Mouse (Mus musculus): ENCODE measurements around the gene Zfp941. TPM values are rescaled to one million over a fixed set of nuclear protein-coding genes. Genes with fewer than 3 reads are reported as not detected.

Gene Zfp941
- total and polyA plus RNA-seq, 2 experiments from 2014 or later = 0.11 to 0.45 TPM

DNA sequence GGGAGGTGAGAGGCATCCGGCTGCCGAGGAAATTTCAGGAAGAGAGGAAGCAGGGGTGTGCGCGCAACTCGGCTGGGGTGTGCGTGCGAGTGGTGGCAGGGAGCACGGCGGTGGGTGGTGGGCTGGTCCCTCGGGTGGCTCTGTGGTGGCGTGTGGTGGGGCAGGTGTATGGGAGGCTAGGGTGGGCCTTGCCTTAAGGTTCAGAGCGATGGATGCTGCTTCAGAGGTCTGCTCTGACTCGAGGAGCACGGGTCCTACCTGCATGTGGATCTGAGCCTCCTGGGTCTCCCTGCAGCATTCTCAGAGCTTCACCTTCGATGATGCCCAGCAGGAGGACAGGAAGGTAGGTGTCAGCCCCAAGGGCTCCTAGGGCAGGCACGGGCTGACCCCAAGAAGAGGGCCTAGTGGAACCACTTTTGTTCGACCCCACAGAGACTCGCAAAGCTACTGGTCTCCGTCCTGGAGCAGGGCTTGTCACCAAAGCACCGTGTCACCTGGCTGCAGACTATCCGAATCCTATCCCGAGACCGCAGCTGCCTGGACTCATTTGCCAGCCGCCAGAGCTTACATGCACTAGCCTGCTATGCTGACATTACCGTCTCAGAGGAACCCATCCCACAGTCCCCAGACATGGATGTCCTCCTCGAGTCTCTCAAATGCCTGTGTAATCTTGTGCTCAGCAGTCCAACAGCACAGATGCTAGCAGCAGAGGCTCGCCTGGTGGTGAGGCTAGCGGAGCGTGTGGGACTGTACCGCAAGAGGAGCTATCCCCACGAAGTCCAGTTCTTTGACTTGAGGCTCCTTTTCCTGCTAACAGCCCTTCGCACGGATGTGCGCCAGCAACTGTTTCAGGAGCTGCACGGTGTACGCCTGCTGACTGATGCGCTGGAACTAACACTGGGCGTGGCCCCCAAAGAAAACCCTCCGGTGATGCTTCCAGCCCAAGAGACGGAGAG is 35.9 kb upstream of the Zfp941 start, which contains the start of gene Bet1l:
Gene Bet1l (minus strand): TSS at position 28 of the 956 bp plus-strand sequence.
- H3K27me3 ChIP-seq (ENCODE audit: control insufficient read depth, insufficient read depth, low read length) = no peaks in the 10 kb centered on the region
- DNase-seq (ENCODE audit: low spot score) = no peak

DNA sequence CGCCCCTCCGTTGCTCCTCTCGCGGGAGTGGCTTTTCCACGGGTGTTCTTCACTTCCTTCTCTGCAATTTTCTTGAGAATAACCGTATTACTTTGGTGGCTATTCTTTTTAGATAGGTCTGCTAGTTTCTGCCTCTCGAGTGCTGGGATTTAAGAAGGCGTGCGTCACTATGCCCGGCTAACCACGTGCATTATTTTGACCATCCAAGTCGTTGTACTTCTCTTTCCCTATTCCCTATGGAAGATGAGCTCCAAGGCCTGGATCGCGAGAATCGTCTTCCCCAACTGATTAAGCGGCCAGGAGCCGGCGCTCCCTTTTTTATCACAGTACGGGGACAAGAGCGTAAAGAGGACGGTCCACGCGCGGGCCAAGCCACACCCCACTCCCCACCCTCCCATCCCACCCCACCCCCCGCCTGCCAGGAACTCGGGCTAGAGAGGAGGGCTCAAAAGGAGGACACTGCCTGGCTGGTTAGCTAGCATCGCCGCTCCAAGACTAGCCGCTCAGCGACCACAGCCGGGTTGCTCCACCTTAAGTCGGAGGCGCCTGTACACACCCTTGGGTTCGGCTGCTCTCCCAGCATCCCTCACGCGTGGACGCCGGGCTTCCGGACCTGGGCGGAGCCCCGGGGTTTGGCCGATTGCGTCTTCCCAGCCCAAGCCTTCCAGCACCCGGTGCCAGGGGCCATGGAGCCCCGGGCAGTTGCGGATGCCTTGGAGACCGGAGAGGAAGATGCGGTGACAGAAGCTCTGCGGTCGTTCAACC is 35.0 kb upstream of the Zfp941 start, which contains the start of gene Ric8a:
Gene Ric8a (plus strand): TSS at position 173 of the 765 bp plus-strand sequence.
- H3K4me2 ChIP-seq (ENCODE audit: low read depth, low read length) = peak within 1 kb of the TSS; percentile 80
- H3K9me3 ChIP-seq (replicated peaks; ENCODE audit: control insufficient read depth, low read length) = no peaks in the 10 kb centered on the region
- H3K27me3 ChIP-seq (ENCODE audit: control insufficient read depth, insufficient read depth, low read length) = no peaks in the 10 kb centered on the region
- H3K27ac ChIP-seq (ENCODE audit: low read depth) = peak within 1 kb of the TSS; percentile 92
- H3K36me3 ChIP-seq (replicated peaks; ENCODE audit: control insufficient read depth, insufficient read depth, low read length) = peaks cover 62% of the 10 kb centered on the region
- no peak for TF ChIP-seq CTCF (IDR thresholded peaks at IDR 0.05; ENCODE audit: low read depth)
- TF ChIP-seq EP300 (IDR thresholded peaks at IDR 0.05; ENCODE audit: low read depth) = no peak
- DNase-seq (ENCODE audit: low spot score) = peak; percentile 76
- peak; percentile 84 for ATAC-seq (ENCODE audit: insufficient read depth, low read depth)
- H3K9ac ChIP-seq (replicated peaks; ENCODE audit: low read depth, low read length) = peak within 1 kb of the TSS; percentile 96
- 1% methylated on average over 50 of the region's 50 CpGs for WGBS
- H3K4me3 ChIP-seq (ENCODE audit: low read depth, low read length) = peak within 1 kb of the TSS; percentile 91
- peaks cover 20% of the 10 kb centered on the region for H3K4me1 ChIP-seq (ENCODE audit: control insufficient read depth, insufficient read depth)

More for the DNA sequence above, 35.9 kb upstream of the Zfp941 start, which contains the start of gene Bet1l:
- WGBS = 26% methylated on average over 40 of the region's 40 CpGs
- peak; percentile 8; the same call in 1 of the 2 replicates for ATAC-seq (ENCODE audit: insufficient read depth, low read depth)
- Histone ChIP-seq H3K4me2 (ENCODE audit: low read depth, low read length) (peak within 1 kb of the TSS; percentile 80), H3K36me3 (replicated peaks; ENCODE audit: control insufficient read depth, insufficient read depth, low read length) (peaks cover 62% of the 10 kb centered on the region), H3K27ac (ENCODE audit: low read depth) (peak within 1 kb of the TSS; percentile 92), H3K4me3 (ENCODE audit: low read depth, low read length) (peak within 1 kb of the TSS; percentile 91), H3K4me1 (ENCODE audit: control insufficient read depth, insufficient read depth) (peaks cover 20% of the 10 kb centered on the region), H3K9me3 (replicated peaks; ENCODE audit: control insufficient read depth, low read length) (no peaks in the 10 kb centered on the region), H3K9ac (replicated peaks; ENCODE audit: low read depth, low read length) (peak within 1 kb of the TSS; percentile 96)
- TF ChIP-seq EP300 (IDR thresholded peaks at IDR 0.05; ENCODE audit: low read depth) = no peak
- no peak for TF ChIP-seq CTCF (IDR thresholded peaks at IDR 0.05; ENCODE audit: low read depth)

DNA sequence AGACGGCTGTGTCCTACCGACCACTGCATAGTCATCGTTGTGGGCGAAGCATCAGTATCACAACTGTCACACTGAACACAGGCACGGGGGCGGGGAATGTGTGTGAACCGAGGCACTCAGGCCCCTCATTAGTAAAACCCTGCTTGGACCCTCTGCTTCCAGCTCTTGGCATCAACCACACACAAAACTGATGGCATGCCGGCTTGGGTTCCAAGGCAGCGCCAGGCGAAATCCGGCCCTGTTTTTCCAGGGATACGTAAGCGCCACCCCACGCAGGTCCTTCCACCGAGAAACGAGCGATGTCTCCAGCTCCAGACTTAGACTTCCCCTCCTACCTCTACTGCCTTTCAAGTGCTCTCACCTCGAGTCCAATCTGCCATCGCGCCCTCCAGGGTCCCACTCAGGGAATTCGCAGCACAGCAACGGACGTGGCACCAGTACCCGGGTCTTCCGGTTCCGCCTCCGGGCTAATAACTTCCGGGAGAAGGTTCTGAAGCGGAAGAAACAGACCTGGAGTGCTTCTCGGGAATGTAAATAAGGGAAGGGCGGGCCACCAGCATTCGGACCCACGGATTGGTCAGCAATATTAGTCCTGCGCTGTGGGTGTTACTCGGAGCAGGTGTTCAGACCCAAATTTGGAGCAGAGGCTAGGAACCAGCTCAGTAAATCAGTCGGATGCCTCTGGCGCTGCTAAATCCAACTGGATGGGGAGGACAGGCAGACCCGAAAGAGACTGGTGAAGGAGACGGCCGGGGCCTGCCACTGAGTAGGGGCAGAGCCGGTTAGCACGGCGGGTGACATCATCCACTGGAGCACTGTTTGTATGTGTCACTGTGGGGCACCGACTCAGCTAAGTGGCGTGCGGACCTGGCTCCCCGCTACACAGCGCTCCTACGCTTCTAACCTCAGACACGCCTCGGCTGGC is 34.1 kb upstream of the Zfp941 start, which contains the start of gene Gm45785:
Gene Gm45785 (minus strand): TSS at position 472 of the 925 bp plus-strand sequence.
- peak; percentile 95 for DNase-seq (ENCODE audit: low spot score)
- no peaks in the 10 kb centered on the region for H3K27me3 ChIP-seq (ENCODE audit: control insufficient read depth, insufficient read depth, low read length)
- H3K36me3 ChIP-seq (replicated peaks; ENCODE audit: control insufficient read depth, insufficient read depth, low read length) = peaks cover 60% of the 10 kb centered on the region
- TF ChIP-seq EP300 (IDR thresholded peaks at IDR 0.05; ENCODE audit: low read depth) = 0 out of 2 replicates have a peak, but pooled peaks have one; percentile 51
- TF ChIP-seq CTCF (IDR thresholded peaks at IDR 0.05; ENCODE audit: low read depth) = no peak
- peak within 1 kb of the TSS; percentile 80 for H3K4me2 ChIP-seq (ENCODE audit: low read depth, low read length)
- H3K9ac ChIP-seq (replicated peaks; ENCODE audit: low read depth, low read length) = peak within 1 kb of the TSS; percentile 96
- peak within 1 kb of the TSS; percentile 92 for H3K27ac ChIP-seq (ENCODE audit: low read depth)
- peaks cover 20% of the 10 kb centered on the region for H3K4me1 ChIP-seq (ENCODE audit: control insufficient read depth, insufficient read depth)
- H3K4me3 ChIP-seq (ENCODE audit: low read depth, low read length) = peak within 1 kb of the TSS; percentile 91
- H3K9me3 ChIP-seq (replicated peaks; ENCODE audit: control insufficient read depth, low read length) = no peaks in the 10 kb centered on the region
- WGBS = under 1% methylated on average over 51 of the region's 51 CpGs
- ATAC-seq (ENCODE audit: insufficient read depth, low read depth) = peak; percentile 80

DNA sequence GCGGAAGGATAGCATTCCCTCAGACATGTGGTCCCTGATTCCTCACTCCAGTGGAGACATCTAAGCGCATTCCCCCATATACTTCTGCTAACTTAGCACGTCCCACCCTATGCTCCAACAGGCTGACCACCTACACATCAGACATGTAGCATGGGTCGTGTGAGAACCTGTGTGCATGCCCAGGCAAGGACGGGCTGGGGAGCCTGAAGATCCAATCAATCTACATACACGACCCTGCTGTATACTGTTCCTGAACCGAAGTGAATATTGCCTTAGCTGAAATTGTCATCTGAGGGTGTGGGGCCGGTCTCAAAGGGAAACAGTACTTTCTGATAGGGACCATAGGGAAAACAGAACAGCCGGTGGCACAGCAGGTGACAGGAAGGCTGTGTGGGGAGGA is 33.2 kb upstream of the Zfp941 start:
- Histone ChIP-seq H3K9me3 (replicated peaks; ENCODE audit: control insufficient read depth, low read length) (no peaks in the 10 kb centered on the region), H3K36me3 (replicated peaks; ENCODE audit: control insufficient read depth, insufficient read depth, low read length) (peaks cover 51% of the 10 kb centered on the region), H3K4me3 (ENCODE audit: low read depth, low read length) (peak overlapping the region; percentile 91), H3K9ac (replicated peaks; ENCODE audit: low read depth, low read length) (peak overlapping the region; percentile 96), H3K4me2 (ENCODE audit: low read depth, low read length) (peak overlapping the region; percentile 80), H3K27ac (ENCODE audit: low read depth) (0 out of 2 replicates have a peak overlapping the region, but pooled peaks have one; percentile 92), H3K4me1 (ENCODE audit: control insufficient read depth, insufficient read depth) (peaks cover 20% of the 10 kb centered on the region), H3K27me3 (ENCODE audit: control insufficient read depth, insufficient read depth, low read length) (no peaks in the 10 kb centered on the region)
- ATAC-seq (ENCODE audit: insufficient read depth, low read depth) (no peak), DNase-seq (ENCODE audit: low spot score) (no peak)
- WGBS = 64% methylated on average over 9 of the region's 9 CpGs
- TF ChIP-seq EP300 (IDR thresholded peaks at IDR 0.05; ENCODE audit: low read depth) = no peak

Measured in heart, postnatal 0 days (tissue).